Mouse (Mus musculus) midbrain, embryonic 13.5 days (tissue): Measurements from ENCODE around the gene Ppp3ca. TPM values are rescaled to one million over a fixed set of nuclear protein-coding genes. Genes with fewer than 3 reads are reported as not detected.

ENCODE experiments used
- ATAC-seq: fragments of 200-750 bp; cut with Nextera tagmentation; 2 replicates; pipeline ENCODE4 v1.8.0; 2017; ENCODE audit warnings: mild to moderate bottlenecking, moderate TSS enrichment, moderate library complexity
- H3K27ac ChIP-seq: fragments of 300-500 bp; sonication (generic); 2 replicates; pipeline ENCODE4 v1.5.1; 2015; ENCODE audit warnings: inconsistent platforms, mild to moderate bottlenecking, moderate library complexity
- H3K27me3 ChIP-seq: fragments of 300-500 bp; sonication (generic); 2 replicates; pipeline ENCODE4 v1.6.1; 2015; ENCODE audit warnings: mild to moderate bottlenecking, inconsistent platforms
- H3K36me3 ChIP-seq: fragments of 300-500 bp; sonication (generic); 2 replicates; pipeline ENCODE4 v1.6.1; 2015; ENCODE audit warnings: mild to moderate bottlenecking, inconsistent platforms
- H3K4me1 ChIP-seq: fragments of 300-500 bp; sonication (generic); replicated peaks from 2 replicates; pipeline ENCODE4 v1.6.1; 2015; ENCODE audit warnings: inconsistent platforms
- H3K4me2 ChIP-seq: fragments of 300-500 bp; sonication (generic); replicated peaks from 2 replicates; pipeline ENCODE4 v1.6.1; 2015; ENCODE audit warnings: moderate library complexity, mild to moderate bottlenecking, inconsistent platforms
- H3K4me3 ChIP-seq: fragments of 300-500 bp; sonication (generic); replicated peaks from 2 replicates; pipeline ENCODE4 v1.5.1; 2015; ENCODE audit warnings: mild to moderate bottlenecking, inconsistent platforms
- H3K9ac ChIP-seq: fragments of 300-500 bp; sonication (generic); replicated peaks from 2 replicates; pipeline ENCODE4 v1.6.1; 2015; ENCODE audit warnings: mild to moderate bottlenecking, inconsistent platforms
- H3K9me3 ChIP-seq: fragments of 300-500 bp; sonication (generic); 2 replicates; pipeline ENCODE4 v1.6.1; 2016; ENCODE audit warnings: mild to moderate bottlenecking, inconsistent platforms
- WGBS: fragments of 180-500 bp; shearing (Covaris S2); methylation state at CpG from one replicate; pipeline ENCODE4 v1.1.7; 2015; 5-methylcytosine and 5-hydroxymethylcytosine counted together
- polyA plus RNA-seq: library from polyadenylated mRNA; unstranded; fragments of >200 nt; fragmentation: Nextera tagmentation; extraction: Ambion mirVana; gene quantifications from 2 replicates; pipeline ENCODE4 v1.2.1, GENCODE M21; 2015

The Ppp3ca gene
- polyA plus RNA-seq, 1 experiment from 2014 or later = 109 TPM

- Histone ChIP-seq H3K27ac (no peak overlapping the region), H3K4me3 (no peak overlapping the region), H3K9ac (no peak overlapping the region), H3K36me3 (no peaks in the 10 kb centered on the region), H3K4me1 (peaks cover 41% of the 10 kb centered on the region), H3K27me3 (no peaks in the 10 kb centered on the region), H3K9me3 (no peaks in the 10 kb centered on the region), H3K4me2 (no peak overlapping the region)
- WGBS = 78% methylated on average over 11 of the region's 12 CpGs
- ATAC-seq = no peak
Observed at GRCm38 (mm10) chr3:136830687-136831220, 160.8 kb downstream of the Ppp3ca start.

- Histone ChIP-seq H3K9me3 (no peaks in the 10 kb centered on the region), H3K4me2 (peak overlapping the region; percentile 37), H3K36me3 (no peaks in the 10 kb centered on the region), H3K27ac (no peak overlapping the region), H3K9ac (no peak overlapping the region), H3K4me1 (peaks cover 48% of the 10 kb centered on the region), H3K4me3 (no peak overlapping the region), H3K27me3 (no peaks in the 10 kb centered on the region)
- WGBS = 43% methylated on average over 11 of the region's 11 CpGs
- ATAC-seq = peak; percentile 35
Observed at GRCm38 (mm10) chr3:136833003-136833745, 163.2 kb downstream of the Ppp3ca start.

DNA sequence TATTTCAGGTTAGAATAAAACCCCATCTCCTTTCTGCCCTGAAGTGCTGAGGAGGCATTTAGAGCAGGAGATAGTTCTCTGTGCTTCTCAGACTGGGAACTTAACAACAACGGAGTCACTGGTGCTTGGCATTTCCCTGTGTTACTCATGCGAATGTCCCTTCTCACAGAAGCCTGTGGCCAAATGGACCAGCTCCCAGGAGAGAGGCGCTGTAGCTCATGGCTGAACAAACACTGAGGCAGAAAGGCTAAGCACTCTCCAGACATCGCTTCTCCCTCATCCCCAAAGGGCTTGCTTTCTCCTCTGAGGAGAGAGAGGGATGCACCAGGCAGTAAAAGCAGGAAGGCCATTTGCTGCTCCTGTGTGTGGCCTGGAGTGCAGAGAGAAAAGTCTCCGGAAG, 164.0 kb downstream of the Ppp3ca start:
- Histone ChIP-seq H3K27me3 (no peaks in the 10 kb centered on the region), H3K9me3 (no peaks in the 10 kb centered on the region), H3K4me3 (no peak overlapping the region), H3K4me2 (peak overlapping the region; percentile 37), H3K4me1 (peaks cover 48% of the 10 kb centered on the region), H3K9ac (no peak overlapping the region), H3K36me3 (no peaks in the 10 kb centered on the region), H3K27ac (0 out of 2 replicates have a peak overlapping the region, but pooled peaks have one; percentile 2)
- ATAC-seq = peak; percentile 46
- WGBS = 5% methylated on average over 5 of the region's 5 CpGs

GRCm38 (mm10) chr3:136835851-136836250, 165.9 kb downstream of the Ppp3ca start:
- Histone ChIP-seq H3K4me2 (no peak overlapping the region), H3K9me3 (no peaks in the 10 kb centered on the region), H3K27ac (no peak overlapping the region), H3K36me3 (no peaks in the 10 kb centered on the region), H3K27me3 (no peaks in the 10 kb centered on the region), H3K4me3 (no peak overlapping the region), H3K9ac (no peak overlapping the region), H3K4me1 (peaks cover 50% of the 10 kb centered on the region)
- peak; percentile 51; the same call in 1 of the 2 replicates for ATAC-seq
- 14% methylated on average over 9 of the region's 9 CpGs for WGBS

DNA sequence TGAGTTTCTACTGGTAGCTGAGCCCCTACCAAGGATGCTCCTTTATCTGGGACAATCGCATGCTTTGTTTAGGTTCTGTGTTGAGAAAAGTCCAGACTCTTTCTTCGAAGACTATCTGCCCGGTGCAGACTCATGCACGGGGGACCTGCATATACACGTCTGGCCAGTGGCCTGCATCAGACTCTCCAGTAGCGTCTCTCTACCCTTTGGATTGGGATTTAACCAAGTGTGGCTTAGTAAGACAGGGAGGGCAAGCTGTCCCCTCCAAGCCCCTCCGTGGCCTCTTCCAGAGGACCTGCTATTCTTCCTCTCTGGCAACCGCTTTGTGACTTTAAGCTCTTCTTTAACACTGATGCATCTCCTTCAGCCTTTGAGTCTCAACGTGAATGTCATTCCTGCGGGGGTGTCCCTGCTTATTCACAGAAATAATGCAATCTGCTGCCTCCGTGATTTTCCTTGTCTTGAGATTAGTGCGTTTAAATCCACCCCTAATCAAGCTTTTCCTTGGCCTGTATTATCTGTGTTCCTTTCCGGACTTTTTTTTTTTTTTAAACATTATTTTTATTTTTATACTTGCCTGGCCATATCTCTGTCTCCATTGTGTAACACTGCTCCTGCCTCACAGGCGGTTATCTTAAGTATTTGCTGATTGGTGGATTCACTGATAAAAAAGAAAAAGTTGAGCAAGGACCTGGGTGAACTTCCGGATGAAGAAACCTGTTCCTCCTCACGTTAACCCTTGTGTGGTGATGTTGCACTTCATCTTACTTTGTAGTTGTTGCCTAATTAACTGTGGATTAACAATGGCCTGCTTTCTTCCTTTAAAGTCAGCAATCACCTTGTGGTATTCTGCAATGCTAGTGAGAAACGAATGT, 166.6 kb downstream of the Ppp3ca start:
- Histone ChIP-seq H3K4me3 (no peak overlapping the region), H3K27ac (peak overlapping the region; percentile 60), H3K4me2 (no peak overlapping the region), H3K4me1 (peaks cover 53% of the 10 kb centered on the region), H3K9me3 (no peaks in the 10 kb centered on the region), H3K27me3 (no peaks in the 10 kb centered on the region), H3K36me3 (no peaks in the 10 kb centered on the region), H3K9ac (no peak overlapping the region)
- WGBS = 19% methylated on average over 17 of the region's 17 CpGs
- ATAC-seq = no peak; the same call in 1 of the 2 replicates

DNA sequence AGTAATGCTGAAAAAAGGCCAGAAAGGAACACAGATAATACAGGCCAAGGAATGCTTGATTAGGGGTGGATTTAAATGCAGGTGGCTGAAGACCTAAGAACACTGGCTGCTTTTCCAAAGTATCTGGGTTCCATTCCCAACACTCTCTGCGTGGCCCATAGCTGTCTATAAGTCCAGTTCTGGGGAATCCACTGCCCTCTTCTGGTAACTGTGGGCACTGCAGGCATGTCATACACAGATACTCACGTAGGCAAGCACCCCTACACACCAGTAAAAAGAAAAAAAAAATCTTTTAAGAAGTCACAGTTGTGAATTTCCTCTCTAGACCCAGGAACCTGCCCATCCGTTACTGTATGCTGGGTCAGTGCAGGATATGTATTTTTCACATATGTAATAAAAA, 167.7 kb downstream of the Ppp3ca start:
- Histone ChIP-seq H3K27ac (no peak overlapping the region), H3K9ac (no peak overlapping the region), H3K36me3 (no peaks in the 10 kb centered on the region), H3K4me1 (peaks cover 54% of the 10 kb centered on the region), H3K4me3 (no peak overlapping the region), H3K27me3 (no peaks in the 10 kb centered on the region), H3K9me3 (no peaks in the 10 kb centered on the region), H3K4me2 (no peak overlapping the region)
- no peak for ATAC-seq
- 90% methylated on average over 3 of the region's 3 CpGs for WGBS

DNA sequence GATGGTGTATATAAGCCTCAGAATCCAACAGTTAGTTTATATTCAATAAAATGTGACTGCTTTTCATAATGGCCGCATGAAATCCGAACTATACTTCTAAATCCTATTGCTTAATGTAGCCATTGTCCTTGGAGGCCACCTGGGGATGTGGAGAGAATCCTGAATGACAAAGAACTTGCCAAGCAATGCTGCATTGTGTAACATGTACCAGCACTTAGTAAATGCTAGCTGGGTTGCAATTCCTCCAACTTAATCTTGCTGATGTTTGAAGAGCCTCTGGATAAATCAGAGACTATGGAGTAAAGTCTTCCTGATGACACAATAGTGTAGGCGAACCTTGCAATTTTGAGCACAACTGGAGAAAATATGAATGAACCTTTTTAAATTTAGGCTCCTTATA, 171.4 kb downstream of the Ppp3ca start:
- Histone ChIP-seq H3K9ac (no peak overlapping the region), H3K4me3 (no peak overlapping the region), H3K36me3 (no peaks in the 10 kb centered on the region), H3K4me2 (no peak overlapping the region), H3K27ac (no peak overlapping the region), H3K4me1 (peaks cover 38% of the 10 kb centered on the region), H3K27me3 (no peaks in the 10 kb centered on the region), H3K9me3 (no peaks in the 10 kb centered on the region)
- WGBS = 49% methylated on average over 3 of the region's 3 CpGs
- no peak for ATAC-seq

GRCm38 (mm10) chr3:136842384-136842783, 172.5 kb downstream of the Ppp3ca start:
- Histone ChIP-seq H3K27ac (no peak overlapping the region), H3K4me3 (no peak overlapping the region), H3K27me3 (no peaks in the 10 kb centered on the region), H3K9me3 (no peaks in the 10 kb centered on the region), H3K9ac (no peak overlapping the region), H3K4me1 (peaks cover 33% of the 10 kb centered on the region), H3K36me3 (no peaks in the 10 kb centered on the region), H3K4me2 (no peak overlapping the region)
- WGBS = 26% methylated on average over 1 of the region's 1 CpGs
- peak; percentile 60; the same call in 1 of the 2 replicates for ATAC-seq

DNA sequence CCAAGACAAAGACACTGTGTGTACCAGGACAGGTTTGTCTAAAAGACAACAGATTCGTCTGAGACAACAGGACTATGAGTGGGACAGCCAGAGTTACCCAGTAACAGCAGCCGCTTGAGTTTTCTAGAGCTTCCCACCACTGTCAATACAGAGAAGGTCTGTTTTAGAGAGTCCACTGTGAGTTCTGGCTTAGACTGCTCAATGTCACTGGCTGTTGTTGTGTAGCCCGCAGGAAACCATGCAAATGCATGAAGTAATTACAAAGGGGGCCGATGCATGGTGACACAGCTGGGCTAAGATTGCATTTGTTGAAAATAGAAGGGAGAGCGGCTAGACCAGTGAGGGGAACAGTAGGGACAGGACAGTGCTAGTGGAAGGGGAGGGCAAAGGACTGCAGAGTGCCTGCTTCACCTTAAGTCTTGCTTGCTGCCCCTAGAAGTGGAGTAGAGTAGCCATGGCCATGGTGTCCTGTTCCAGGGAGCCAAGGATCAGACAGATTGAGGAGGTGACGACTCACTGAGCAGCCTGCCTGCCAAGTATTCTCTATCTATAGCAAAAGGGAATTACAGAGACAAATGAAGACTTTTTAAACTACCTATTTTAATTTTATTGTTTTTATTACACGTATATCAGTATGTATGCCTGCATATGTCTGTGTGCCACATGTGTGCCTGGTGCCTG, 174.0 kb downstream of the Ppp3ca start:
- no peaks in the 10 kb centered on the region for H3K9me3 ChIP-seq
- no peak overlapping the region for H3K4me3 ChIP-seq
- no peaks in the 10 kb centered on the region for H3K27me3 ChIP-seq
- H3K4me1 ChIP-seq = peaks cover 33% of the 10 kb centered on the region
- 36% methylated on average over 7 of the region's 7 CpGs for WGBS
- no peaks in the 10 kb centered on the region for H3K36me3 ChIP-seq
- ATAC-seq = peak; percentile 64
- no peak overlapping the region for H3K9ac ChIP-seq
- no peak overlapping the region for H3K4me2 ChIP-seq
- H3K27ac ChIP-seq = no peak overlapping the region

GRCm38 (mm10) chr3:136849035-136849434, 179.1 kb downstream of the Ppp3ca start:
- H3K27me3 ChIP-seq = no peaks in the 10 kb centered on the region
- H3K4me2 ChIP-seq = no peak overlapping the region
- no peaks in the 10 kb centered on the region for H3K36me3 ChIP-seq
- H3K4me3 ChIP-seq = no peak overlapping the region
- no peaks in the 10 kb centered on the region for H3K9me3 ChIP-seq
- peaks cover 4% of the 10 kb centered on the region for H3K4me1 ChIP-seq
- no peak for ATAC-seq
- H3K27ac ChIP-seq = no peak overlapping the region
- WGBS = 91% methylated on average over 1 of the region's 1 CpGs
- H3K9ac ChIP-seq = no peak overlapping the region

- H3K9me3 ChIP-seq = no peaks in the 10 kb centered on the region
- ATAC-seq = no peak
- no peak overlapping the region for H3K4me2 ChIP-seq
- H3K36me3 ChIP-seq = no peaks in the 10 kb centered on the region
- no peak overlapping the region for H3K9ac ChIP-seq
- no peak overlapping the region for H3K4me3 ChIP-seq
- H3K27me3 ChIP-seq = no peaks in the 10 kb centered on the region
- H3K4me1 ChIP-seq = no peaks in the 10 kb centered on the region
- 91% methylated on average over 6 of the region's 6 CpGs for WGBS
- H3K27ac ChIP-seq = no peak overlapping the region
Observed at GRCm38 (mm10) chr3:136852921-136853320, 183.0 kb downstream of the Ppp3ca start.
